Mouse (Mus musculus) testis, adult 2 months (tissue): ENCODE data around the gene Asb4.

Source experiments
- CTCF ChIP-seq: fragments of 200-500 bp; IDR thresholded peaks from 2 replicates; pipeline ENCODE4 v1.5.1; 2012; ENCODE audit warnings: low read depth, mild to moderate bottlenecking, inconsistent platforms, low read length, moderate library complexity; ENCODE audit not compliant: control insufficient read depth, insufficient read depth, insufficient replicate concordance
- POLR2A ChIP-seq: fragments of 200-500 bp; IDR thresholded peaks from 2 replicates; pipeline ENCODE4 v1.6.1; 2012; ENCODE audit warnings: low read depth, mild to moderate bottlenecking, inconsistent platforms, low read length, moderate library complexity; ENCODE audit not compliant: control insufficient read depth

GRCm38 (mm10) chr6:5334021-5334420 lies 49.2 kb upstream of the Asb4 start:
- TF ChIP-seq POLR2A (no peak), CTCF (no peak)
